Mouse (Mus musculus) hindbrain, embryonic 13.5 days (tissue): Measurements from ENCODE around the gene Ipo7. TPM values are rescaled to one million over a fixed set of nuclear protein-coding genes. Genes with fewer than 3 reads are reported as not detected.

Experiments
- ATAC-seq: fragments of 200-750 bp; cut with Nextera tagmentation; 2 replicates; pipeline ENCODE4 v1.8.0; 2017; ENCODE audit warnings: moderate TSS enrichment; ENCODE audit not compliant: low FRiP score
- H3K27ac ChIP-seq: fragments of 300-500 bp; sonication (generic); 2 replicates; pipeline ENCODE4 v1.5.1; 2015; ENCODE audit warnings: inconsistent platforms, mild to moderate bottlenecking, moderate library complexity
- H3K27me3 ChIP-seq: fragments of 300-500 bp; sonication (generic); 2 replicates; pipeline ENCODE4 v1.6.1; 2015; ENCODE audit warnings: mild to moderate bottlenecking, inconsistent platforms
- H3K36me3 ChIP-seq: fragments of 300-500 bp; sonication (generic); 2 replicates; pipeline ENCODE4 v1.6.1; 2015; ENCODE audit warnings: mild to moderate bottlenecking, inconsistent platforms
- H3K4me1 ChIP-seq: fragments of 300-500 bp; sonication (generic); replicated peaks from 2 replicates; pipeline ENCODE4 v1.6.1; 2015; ENCODE audit warnings: inconsistent platforms
- H3K4me2 ChIP-seq: fragments of 300-500 bp; sonication (generic); 2 replicates; pipeline ENCODE4 v1.6.1; 2015; ENCODE audit warnings: inconsistent platforms, mild to moderate bottlenecking, moderate library complexity
- H3K4me3 ChIP-seq: fragments of 300-500 bp; sonication (generic); 2 replicates; pipeline ENCODE4 v1.5.1; 2015; ENCODE audit warnings: mild to moderate bottlenecking, inconsistent platforms
- H3K9ac ChIP-seq: fragments of 300-500 bp; sonication (generic); 2 replicates; pipeline ENCODE4 v1.6.1; 2015; ENCODE audit warnings: mild to moderate bottlenecking, inconsistent platforms
- H3K9me3 ChIP-seq: fragments of 300-500 bp; sonication (generic); 2 replicates; pipeline ENCODE4 v1.6.1; 2016; ENCODE audit warnings: inconsistent platforms
- WGBS: fragments of 180-500 bp; shearing (Covaris S2); methylation state at CpG from one replicate; pipeline ENCODE4 v1.1.7; 2015; 5-methylcytosine and 5-hydroxymethylcytosine counted together
- polyA plus RNA-seq: library from polyadenylated mRNA; unstranded; fragments of >200 nt; fragmentation: Nextera tagmentation; extraction: Ambion mirVana; gene quantifications from 2 replicates; pipeline ENCODE4 v1.2.1, GENCODE M21; 2015

Gene Ipo7
- polyA plus RNA-seq, 1 experiment from 2014 or later: 42.2 TPM

DNA sequence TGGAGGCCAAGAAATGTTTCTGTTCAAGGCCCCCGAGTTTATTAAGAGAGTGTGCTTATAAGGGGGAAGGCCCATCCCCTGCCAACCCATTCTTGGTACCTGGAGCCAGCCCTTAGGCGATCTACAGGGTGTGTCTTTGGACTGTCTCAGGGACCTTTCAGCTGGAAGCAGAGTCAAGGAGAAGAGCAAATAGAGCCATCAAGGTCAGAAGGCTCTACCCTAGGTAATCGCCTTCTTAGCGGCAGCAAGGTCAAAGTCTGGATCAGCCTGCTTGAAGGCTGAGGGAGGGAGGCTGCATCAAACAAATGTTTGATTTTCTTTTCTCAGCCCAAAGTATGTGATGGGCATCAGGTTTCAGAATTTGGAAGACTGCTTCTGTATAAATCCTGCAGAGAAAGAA is 19.7 kb upstream of the Ipo7 start:
- ATAC-seq: no peak
- 86% methylated on average over 4 of the region's 4 CpGs for WGBS
- H3K9me3 ChIP-seq: no peaks in the 10 kb centered on the region
- H3K9ac ChIP-seq: no peak overlapping the region
- no peak overlapping the region for H3K4me3 ChIP-seq
- H3K27ac ChIP-seq: no peak overlapping the region
- no peak overlapping the region for H3K4me2 ChIP-seq
- H3K36me3 ChIP-seq: no peaks in the 10 kb centered on the region
- H3K4me1 ChIP-seq: peaks cover 9% of the 10 kb centered on the region; the same call in 1 of the 2 replicates
- H3K27me3 ChIP-seq: no peaks in the 10 kb centered on the region

DNA sequence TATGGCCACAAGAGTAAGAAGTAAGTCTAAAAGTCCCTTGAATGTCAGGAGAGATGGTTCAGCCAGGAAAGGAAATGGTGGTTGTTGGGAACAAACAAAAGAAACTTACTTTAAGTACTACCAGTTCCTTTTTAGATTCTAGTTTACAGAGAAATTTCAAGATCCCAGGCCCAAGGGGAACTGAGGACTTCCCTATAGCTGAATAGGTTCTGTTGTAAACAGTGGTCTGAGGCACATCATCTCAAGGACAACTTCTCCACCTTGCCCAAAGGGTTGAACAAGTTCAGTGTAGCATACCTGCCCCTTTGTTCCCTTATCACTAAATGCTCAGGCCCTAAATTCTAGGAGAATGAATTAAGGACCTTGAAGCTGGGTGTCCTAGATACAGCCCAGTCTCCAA is 16.0 kb upstream of the Ipo7 start:
- Histone ChIP-seq H3K9me3 (no peaks in the 10 kb centered on the region), H3K36me3 (no peaks in the 10 kb centered on the region), H3K4me1 (peaks cover 6% of the 10 kb centered on the region; the same call in 1 of the 2 replicates), H3K9ac (no peak overlapping the region), H3K4me3 (no peak overlapping the region), H3K4me2 (no peak overlapping the region), H3K27me3 (no peaks in the 10 kb centered on the region), H3K27ac (no peak overlapping the region)
- ATAC-seq: no peak

DNA sequence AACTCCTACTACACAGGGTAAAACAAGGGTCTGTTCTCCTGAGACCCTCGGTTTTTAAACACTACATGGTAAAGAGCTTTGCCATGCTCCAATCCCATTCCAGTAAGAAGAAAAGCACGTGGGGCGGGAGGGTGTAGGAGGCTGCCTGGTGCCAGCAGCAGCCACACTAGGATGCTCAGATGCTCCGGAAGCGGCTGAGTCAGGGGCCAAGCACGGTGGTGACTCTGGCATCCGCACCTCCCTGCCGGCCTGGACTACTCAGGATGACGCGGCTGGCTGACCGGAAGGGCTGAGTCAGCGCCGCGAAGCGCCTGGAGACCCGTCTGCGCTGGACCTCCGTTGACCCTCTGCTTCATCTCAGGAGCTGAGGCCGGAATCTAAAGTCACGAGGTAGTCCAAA is 15.1 kb upstream of the Ipo7 start:
- 22% methylated on average over 20 of the region's 20 CpGs for WGBS
- Histone ChIP-seq H3K4me2 (peak overlapping the region; percentile 51), H3K27me3 (no peaks in the 10 kb centered on the region), H3K4me1 (peaks cover 6% of the 10 kb centered on the region; the same call in 1 of the 2 replicates), H3K27ac (no peak overlapping the region), H3K36me3 (no peaks in the 10 kb centered on the region), H3K9ac (peak overlapping the region; percentile 68), H3K4me3 (peak overlapping the region; percentile 17), H3K9me3 (no peaks in the 10 kb centered on the region)
- ATAC-seq: 0 out of 2 replicates have a peak, but pooled peaks have one; percentile 13

DNA sequence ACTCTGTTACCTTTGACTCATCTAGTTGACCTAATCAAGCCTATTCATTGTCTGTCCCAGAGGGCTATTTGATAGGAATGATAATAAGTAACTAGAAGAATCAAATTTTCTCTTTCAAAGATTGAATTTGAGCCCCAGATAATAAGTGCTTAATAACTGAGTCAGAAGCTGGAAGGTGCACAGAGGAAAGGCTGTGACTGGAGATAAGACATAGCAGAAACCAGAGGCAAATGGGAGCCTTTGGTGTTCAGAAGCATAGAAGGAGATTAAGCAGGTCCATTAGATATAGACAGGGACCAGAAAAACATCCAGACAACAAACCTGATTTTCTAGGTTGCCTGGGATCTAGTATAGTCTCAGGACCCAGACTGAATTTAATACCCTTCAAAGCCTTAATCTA is 12.1 kb upstream of the Ipo7 start:
- no peak for ATAC-seq
- no peaks in the 10 kb centered on the region for H3K9me3 ChIP-seq

DNA sequence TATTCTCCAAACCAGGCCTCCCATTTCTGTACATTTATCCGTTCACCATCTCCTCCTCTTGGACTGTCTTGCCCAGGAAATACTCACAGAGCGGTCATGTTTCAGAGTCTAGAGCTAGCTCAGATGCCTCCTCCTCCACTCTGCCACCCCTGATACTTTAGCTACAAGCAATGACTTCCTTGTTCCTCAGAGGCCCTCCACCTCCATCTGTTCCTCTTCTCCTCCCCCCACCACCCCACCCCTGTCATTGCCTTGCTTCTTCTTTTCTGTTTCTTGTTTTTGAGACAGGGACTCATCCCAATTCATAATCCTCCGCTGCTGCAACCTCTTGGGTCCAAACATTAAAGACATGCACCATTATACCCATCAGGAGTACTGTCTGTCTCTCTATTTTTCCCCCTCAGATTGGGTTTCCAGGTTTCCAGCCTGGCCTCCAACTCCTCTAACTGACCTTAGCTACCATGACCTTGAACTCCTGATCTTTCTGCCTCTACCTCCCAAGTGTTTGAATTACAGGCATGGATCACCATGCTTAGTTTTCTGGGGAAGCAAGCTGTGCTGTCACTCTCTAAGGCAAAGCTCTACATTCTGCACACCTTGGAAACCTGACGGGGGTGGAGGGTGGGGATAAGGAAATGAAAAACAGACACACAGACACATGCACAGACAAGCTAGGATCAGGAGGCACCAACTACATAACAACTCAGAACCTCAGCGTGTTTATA is 11.4 kb upstream of the Ipo7 start:
- no peak overlapping the region for H3K4me3 ChIP-seq
- H3K4me2 ChIP-seq: no peak overlapping the region
- peaks cover 6% of the 10 kb centered on the region; the same call in 1 of the 2 replicates for H3K4me1 ChIP-seq
- no peaks in the 10 kb centered on the region for H3K36me3 ChIP-seq
- H3K9me3 ChIP-seq: no peaks in the 10 kb centered on the region
- H3K9ac ChIP-seq: no peak overlapping the region
- H3K27me3 ChIP-seq: no peaks in the 10 kb centered on the region
- no peak for ATAC-seq
- H3K27ac ChIP-seq: no peak overlapping the region
- WGBS: 85% methylated on average over 5 of the region's 5 CpGs

More for the DNA sequence above, 12.1 kb upstream of the Ipo7 start:
- Histone ChIP-seq H3K27ac (no peak overlapping the region), H3K4me2 (no peak overlapping the region), H3K9ac (no peak overlapping the region), H3K4me1 (peaks cover 6% of the 10 kb centered on the region; the same call in 1 of the 2 replicates), H3K27me3 (no peaks in the 10 kb centered on the region), H3K4me3 (no peak overlapping the region), H3K36me3 (no peaks in the 10 kb centered on the region)

DNA sequence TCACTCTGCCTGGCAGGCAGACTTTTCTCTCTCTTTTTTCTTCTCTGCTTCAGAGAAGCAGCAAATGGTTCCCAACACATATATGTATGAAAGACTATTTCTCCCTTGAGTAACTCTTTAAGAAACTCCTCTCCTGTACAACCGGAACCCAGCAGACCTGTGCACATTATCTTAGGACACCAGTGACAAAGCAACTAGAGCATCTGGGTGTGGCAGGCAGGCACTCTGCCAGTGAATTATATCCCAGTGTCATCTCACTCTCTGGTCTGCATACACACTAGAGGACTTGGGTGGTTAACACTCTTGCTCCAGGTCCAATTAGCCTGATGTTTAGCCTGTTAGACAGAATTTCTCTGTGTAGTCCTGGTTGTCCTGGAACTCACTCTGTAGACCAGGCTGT is 9.6 kb upstream of the Ipo7 start:
- Histone ChIP-seq H3K4me3 (no peak overlapping the region), H3K36me3 (no peaks in the 10 kb centered on the region), H3K4me2 (no peak overlapping the region), H3K9me3 (no peaks in the 10 kb centered on the region), H3K27me3 (no peaks in the 10 kb centered on the region), H3K4me1 (no peaks in the 10 kb centered on the region), H3K27ac (no peak overlapping the region), H3K9ac (no peak overlapping the region)
- 94% methylated on average over 1 of the region's 1 CpGs for WGBS
- ATAC-seq: no peak

DNA sequence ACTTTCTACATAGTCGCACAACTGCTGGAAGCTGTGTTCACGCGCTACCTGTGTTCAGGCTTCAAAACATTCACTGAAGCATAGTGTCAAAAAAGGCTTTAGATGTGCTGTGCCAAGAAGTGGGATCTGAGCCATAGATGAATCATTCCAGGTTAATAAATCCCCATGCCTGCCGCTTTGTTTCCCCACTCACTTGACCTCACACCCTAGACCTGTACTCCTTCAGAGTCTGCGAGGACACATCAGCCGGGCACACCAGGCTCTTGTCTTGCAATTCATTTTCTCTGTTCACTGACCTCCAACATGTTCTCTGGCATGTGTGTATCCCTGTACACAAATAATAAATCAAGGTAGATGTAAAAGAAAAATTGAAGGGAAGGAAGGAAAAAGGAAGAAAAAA is 9.0 kb upstream of the Ipo7 start:
- ATAC-seq: no peak
- 93% methylated on average over 6 of the region's 6 CpGs for WGBS
- Histone ChIP-seq H3K4me2 (no peak overlapping the region), H3K27ac (no peak overlapping the region), H3K36me3 (no peaks in the 10 kb centered on the region), H3K4me3 (no peak overlapping the region), H3K9ac (no peak overlapping the region), H3K27me3 (no peaks in the 10 kb centered on the region), H3K4me1 (no peaks in the 10 kb centered on the region), H3K9me3 (no peaks in the 10 kb centered on the region)

DNA sequence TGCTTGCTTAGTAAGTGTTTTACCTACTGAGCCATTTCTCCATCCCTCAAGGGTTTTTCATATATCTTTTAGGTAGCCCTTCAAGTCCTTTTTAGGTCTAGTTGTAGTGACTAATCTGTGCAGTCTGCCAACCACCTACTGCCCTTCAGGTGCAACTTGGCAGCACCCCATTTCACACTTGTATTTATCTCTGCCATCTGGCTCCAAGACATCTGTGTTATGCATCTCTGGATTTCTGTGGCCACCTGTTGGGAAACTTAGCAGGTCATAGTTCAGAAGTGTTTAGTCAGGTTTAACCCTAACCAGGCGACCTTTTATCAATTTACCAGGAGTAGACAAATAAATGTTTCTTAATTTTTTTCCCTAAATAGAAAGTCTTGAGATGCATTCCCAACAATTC is 6.7 kb upstream of the Ipo7 start:
- Histone ChIP-seq H3K27me3 (no peaks in the 10 kb centered on the region), H3K9me3 (no peaks in the 10 kb centered on the region), H3K4me2 (no peak overlapping the region), H3K27ac (no peak overlapping the region), H3K4me3 (no peak overlapping the region), H3K36me3 (no peaks in the 10 kb centered on the region), H3K9ac (no peak overlapping the region), H3K4me1 (no peaks in the 10 kb centered on the region)
- no peak for ATAC-seq
- 56% methylated on average over 1 of the region's 1 CpGs for WGBS

DNA sequence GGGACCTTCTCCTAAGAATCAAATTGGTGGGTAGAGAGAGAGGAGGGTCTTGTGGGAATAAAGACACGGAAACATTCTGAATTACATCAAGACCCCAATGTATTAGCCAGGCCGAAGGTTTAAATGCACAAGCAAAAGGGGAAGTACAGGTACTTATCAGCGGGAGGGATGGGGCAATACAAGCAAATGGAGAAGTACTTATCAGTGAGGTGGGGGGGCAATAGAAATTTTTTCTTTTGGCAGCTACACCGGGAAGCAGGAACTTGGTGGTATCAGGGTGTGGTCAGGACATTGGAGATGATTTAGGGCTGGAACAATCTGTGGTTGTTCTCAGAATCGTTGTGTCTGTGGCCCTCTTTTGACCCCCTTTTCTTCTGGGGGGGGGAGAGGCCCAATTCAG is 3.8 kb upstream of the Ipo7 start:
- Histone ChIP-seq H3K27ac (no peak overlapping the region), H3K4me3 (no peak overlapping the region), H3K4me1 (peaks cover 6% of the 10 kb centered on the region), H3K4me2 (no peak overlapping the region), H3K9ac (no peak overlapping the region), H3K9me3 (no peaks in the 10 kb centered on the region), H3K36me3 (no peaks in the 10 kb centered on the region), H3K27me3 (no peaks in the 10 kb centered on the region)
- no peak for ATAC-seq
- WGBS: 86% methylated on average over 5 of the region's 5 CpGs

DNA sequence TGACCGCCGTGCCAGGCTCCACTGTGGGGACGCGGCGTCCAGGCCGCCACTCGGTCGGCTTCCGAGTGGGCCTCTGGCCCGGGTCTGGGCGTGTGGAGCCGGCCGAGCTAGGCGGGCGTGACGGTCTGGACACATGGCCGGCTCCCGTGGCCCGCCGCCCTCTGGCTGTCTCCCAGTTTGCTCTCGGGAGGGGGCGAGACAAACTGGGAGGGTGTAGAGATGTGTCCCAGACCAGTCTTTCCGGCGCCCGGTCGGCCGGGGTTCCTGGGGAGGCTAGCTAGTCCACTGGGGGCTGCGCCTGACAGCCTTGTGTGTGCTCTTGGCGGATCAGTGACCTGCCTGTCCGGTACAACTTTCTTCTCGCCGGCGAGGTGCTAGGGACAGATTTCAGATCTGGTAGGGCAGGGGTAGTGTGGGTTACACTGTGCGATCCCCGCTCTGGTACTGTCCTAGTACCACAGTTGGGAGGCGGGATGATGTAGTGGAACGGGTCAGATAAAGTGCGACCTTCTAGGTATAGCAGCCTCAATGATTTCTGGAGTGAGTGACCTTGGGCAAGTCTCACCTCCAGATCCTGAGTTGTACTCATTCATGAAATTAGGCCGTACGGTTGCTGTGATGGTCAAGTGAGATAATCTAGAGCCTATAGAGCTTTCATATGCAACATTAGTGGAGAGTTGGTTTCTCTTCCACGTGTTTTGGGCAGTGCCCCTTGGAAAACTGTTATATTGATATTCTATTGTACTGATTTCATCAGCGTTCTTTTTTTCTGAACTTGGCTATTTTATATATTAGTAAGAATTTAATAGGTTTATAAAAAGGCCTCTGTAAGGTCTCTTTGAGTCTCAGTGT is 783 bp downstream of the Ipo7 start:
- WGBS: under 1% methylated on average over 40 of the region's 42 CpGs

DNA sequence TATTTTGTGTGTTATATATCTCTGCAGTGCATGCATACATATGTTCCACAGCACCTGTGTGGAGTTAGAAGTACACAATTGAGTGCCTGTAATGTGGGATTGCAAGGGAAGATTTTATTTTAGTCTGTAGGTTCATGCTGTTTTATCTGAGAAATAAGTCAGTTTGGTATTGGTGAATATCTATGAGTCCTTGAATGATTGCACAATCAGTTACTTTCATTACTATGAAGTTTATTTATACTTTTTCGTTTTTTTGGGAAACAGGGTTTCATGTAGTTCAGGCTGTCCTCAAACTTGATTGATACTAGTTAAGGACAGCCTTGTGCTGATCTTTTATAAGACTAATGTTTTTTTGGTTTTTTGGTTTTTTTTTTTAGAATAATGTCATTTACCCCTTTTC is 5.5 kb downstream of the Ipo7 start:
- no peaks in the 10 kb centered on the region for H3K27me3 ChIP-seq
- no peak overlapping the region for H3K9ac ChIP-seq
- peaks cover 14% of the 10 kb centered on the region for H3K4me1 ChIP-seq
- H3K36me3 ChIP-seq: peaks cover 5% of the 10 kb centered on the region; the same call in 1 of the 2 replicates
- no peaks in the 10 kb centered on the region for H3K9me3 ChIP-seq
- ATAC-seq: no peak
- no peak overlapping the region for H3K4me3 ChIP-seq
- 85% methylated on average over 1 of the region's 1 CpGs for WGBS
- no peak overlapping the region for H3K27ac ChIP-seq
- no peak overlapping the region for H3K4me2 ChIP-seq

More for the DNA sequence above, 783 bp downstream of the Ipo7 start:
- peaks cover 14% of the 10 kb centered on the region for H3K4me1 ChIP-seq
- H3K27ac ChIP-seq: peak overlapping the region; percentile 94
- H3K36me3 ChIP-seq: peaks cover under 1% of the 10 kb centered on the region; the same call in 1 of the 2 replicates
- H3K9me3 ChIP-seq: no peaks in the 10 kb centered on the region
- peak; percentile 86 for ATAC-seq
- H3K27me3 ChIP-seq: no peaks in the 10 kb centered on the region
- peak overlapping the region; percentile 96 for H3K4me2 ChIP-seq
- peak overlapping the region; percentile 99 for H3K4me3 ChIP-seq
- H3K9ac ChIP-seq: peak overlapping the region; percentile 99

DNA sequence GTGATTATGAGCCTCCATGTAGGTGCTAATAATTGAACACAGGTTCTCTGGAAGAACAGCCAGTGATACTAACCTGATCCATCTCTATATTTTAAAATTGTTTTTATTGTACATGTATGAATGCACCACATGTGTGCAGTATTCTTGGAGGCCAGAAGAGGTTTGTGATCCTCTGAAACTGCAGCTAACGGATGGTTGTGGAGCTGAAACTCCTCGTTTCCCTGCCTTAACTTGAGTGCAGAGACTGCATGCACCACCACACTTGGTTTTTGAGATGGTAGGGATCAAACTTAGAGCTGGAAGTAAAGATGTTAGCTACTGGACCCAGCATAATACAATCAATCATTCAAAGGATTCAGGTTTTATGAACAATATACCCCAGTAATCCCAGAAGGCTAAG is 8.5 kb downstream of the Ipo7 start:
- Histone ChIP-seq H3K4me1 (no peaks in the 10 kb centered on the region), H3K4me2 (no peak overlapping the region), H3K36me3 (peaks cover 23% of the 10 kb centered on the region), H3K27ac (no peak overlapping the region), H3K27me3 (no peaks in the 10 kb centered on the region), H3K4me3 (no peak overlapping the region), H3K9me3 (no peaks in the 10 kb centered on the region), H3K9ac (no peak overlapping the region)
- 87% methylated on average over 2 of the region's 2 CpGs for WGBS
- no peak for ATAC-seq
